Mouse (Mus musculus) 3134 (cell line): ENCODE results near the gene Gm20905.
"Not testable (repeated sequence)": the region's sequence is repeated elsewhere in the genome, so short reads cannot be mapped to it uniquely, and the experiment has no call there.

Experiments used
- DNase-seq: peaks from one replicate; pipeline ENCODE4 v3.0.0-alpha.2; 2011; ENCODE audit warnings: low spot score; ENCODE audit not compliant: insufficient read length; ENCODE audit errors: extremely low read depth

Gene Gm20905

GRCm38 (mm10) chrY:37259503-37259902, at the start of gene Gm20905:
Gene Gm20905 (minus strand): TSS chrY:37259603.
- not testable (repeated sequence) for DNase-seq
